Mouse (Mus musculus) T-cell, adult 2 months (primary cell): ENCODE measurements around the gene Gm10295.

ENCODE experiments used
- DNase-seq: peaks from one replicate; pipeline ENCODE4 v3.0.0; 2022; ENCODE audit warnings: low spot score

Gm10295 gene

GRCm38 (mm10) chr7:71351364-71351763 is at the start of gene Gm10295:
Gene Gm10295 (minus strand): TSS chr7:71351485.
- no peak for DNase-seq

- no peak for DNase-seq
Observed at GRCm38 (mm10) chr7:71401032-71401431, 49.7 kb upstream of the Gm10295 start.

- DNase-seq, result no peak
Observed at GRCm38 (mm10) chr7:71399891-71400632, 48.8 kb upstream of the Gm10295 start.

GRCm38 (mm10) chr7:71398959-71399756 is 47.9 kb upstream of the Gm10295 start:
- DNase-seq, result no peak

GRCm38 (mm10) chr7:71398389-71398788 is 47.1 kb upstream of the Gm10295 start:
- no peak for DNase-seq

GRCm38 (mm10) chr7:71392795-71393341 is 41.6 kb upstream of the Gm10295 start:
- DNase-seq, result no peak

- DNase-seq, result no peak
Observed at GRCm38 (mm10) chr7:71391333-71391732, 40.0 kb upstream of the Gm10295 start.

- no peak for DNase-seq
Observed at GRCm38 (mm10) chr7:71390291-71390690, 39.0 kb upstream of the Gm10295 start.

GRCm38 (mm10) chr7:71386050-71386449 is 34.8 kb upstream of the Gm10295 start:
- no peak for DNase-seq

- no peak for DNase-seq
Observed at GRCm38 (mm10) chr7:71384921-71385320, 33.6 kb upstream of the Gm10295 start.

- DNase-seq, result no peak
Observed at GRCm38 (mm10) chr7:71383341-71384130, 32.3 kb upstream of the Gm10295 start.

- no peak for DNase-seq
Observed at GRCm38 (mm10) chr7:71379826-71380825, 28.8 kb upstream of the Gm10295 start.

GRCm38 (mm10) chr7:71378812-71379760 is 27.8 kb upstream of the Gm10295 start:
- DNase-seq, result no peak

GRCm38 (mm10) chr7:71377983-71378382 is 26.7 kb upstream of the Gm10295 start:
- no peak for DNase-seq

GRCm38 (mm10) chr7:71374059-71374458 is 22.8 kb upstream of the Gm10295 start:
- no peak for DNase-seq

GRCm38 (mm10) chr7:71371916-71372315 is 20.6 kb upstream of the Gm10295 start:
- no peak for DNase-seq

- no peak for DNase-seq
Observed at GRCm38 (mm10) chr7:71370746-71371145, 19.5 kb upstream of the Gm10295 start.

- no peak for DNase-seq
Observed at GRCm38 (mm10) chr7:71370128-71370527, 18.8 kb upstream of the Gm10295 start.

- DNase-seq, result no peak
Observed at GRCm38 (mm10) chr7:71368543-71369181, 17.4 kb upstream of the Gm10295 start.
